Mouse (Mus musculus): Measurements from ENCODE around the gene Hist2h3b. TPM values are rescaled to one million over a fixed set of nuclear protein-coding genes. Genes with fewer than 3 reads are reported as not detected.
"Not testable (repeated sequence)": the region's sequence is repeated elsewhere in the genome, so short reads cannot be mapped to it uniquely, and the experiment has no call there.

Gene Hist2h3b
- polyA plus RNA-seq, 1 experiment from 2014 or later, result 111 TPM

- H3K9ac ChIP-seq, result no peak overlapping the region
- whole genome bisulfite sequencing, result 81% methylated on average over 4 of the region's 4 CpGs
- 0 out of 2 replicates have a peak, but pooled peaks cover 4% of the 10 kb centered on the region for H3K4me1 ChIP-seq
- no peak overlapping the region for H3K4me2 ChIP-seq
- no peaks in the 10 kb centered on the region for H3K9me3 ChIP-seq
- no peaks in the 10 kb centered on the region for H3K27me3 ChIP-seq
- H3K36me3 ChIP-seq (replicated peaks), result no peaks in the 10 kb centered on the region
- H3K4me3 ChIP-seq (replicated peaks), result no peak overlapping the region
- ATAC-seq (ENCODE audit: low FRiP score), result no peak
- no peak overlapping the region for H3K27ac ChIP-seq
These were observed 37.3 kb upstream of the Hist2h3b start for GRCm38 (mm10) chr3:96230910-96231757.

- H3K9ac ChIP-seq, result no peak overlapping the region
- no peak for ATAC-seq (ENCODE audit: low FRiP score)
- WGBS, result 65% methylated on average over 2 of the region's 2 CpGs
These were observed 36.7 kb upstream of the Hist2h3b start for GRCm38 (mm10) chr3:96231758-96232120.

GRCm38 (mm10) chr3:96234914-96235313 is 33.5 kb upstream of the Hist2h3b start:
- Histone ChIP-seq H3K4me3 (replicated peaks) (no peak overlapping the region), H3K9me3 (no peaks in the 10 kb centered on the region), H3K36me3 (replicated peaks) (no peaks in the 10 kb centered on the region), H3K27me3 (no peaks in the 10 kb centered on the region), H3K4me1 (peaks cover 18% of the 10 kb centered on the region), H3K27ac (no peak overlapping the region), H3K9ac (no peak overlapping the region), H3K4me2 (no peak overlapping the region)
- ATAC-seq (ENCODE audit: low FRiP score), result no peak
- 98% methylated on average over 2 of the region's 2 CpGs for WGBS

More at GRCm38 (mm10) chr3:96231758-96232120, 36.7 kb upstream of the Hist2h3b start:
- Histone ChIP-seq H3K4me2 (no peak overlapping the region), H3K4me3 (replicated peaks) (no peak overlapping the region), H3K9me3 (no peaks in the 10 kb centered on the region), H3K27ac (no peak overlapping the region), H3K36me3 (replicated peaks) (no peaks in the 10 kb centered on the region), H3K27me3 (no peaks in the 10 kb centered on the region), H3K4me1 (peaks cover 2% of the 10 kb centered on the region)

GRCm38 (mm10) chr3:96235836-96236235 is 32.6 kb upstream of the Hist2h3b start:
- Histone ChIP-seq H3K9me3 (no peaks in the 10 kb centered on the region), H3K36me3 (replicated peaks) (no peaks in the 10 kb centered on the region), H3K4me1 (peaks cover 21% of the 10 kb centered on the region), H3K9ac (no peak overlapping the region), H3K4me2 (no peak overlapping the region), H3K4me3 (replicated peaks) (no peak overlapping the region), H3K27me3 (no peaks in the 10 kb centered on the region), H3K27ac (peak overlapping the region; percentile 15; the same call in 1 of the 2 replicates)
- WGBS, result 79% methylated on average over 3 of the region's 3 CpGs
- ATAC-seq (ENCODE audit: low FRiP score), result no peak

GRCm38 (mm10) chr3:96236834-96237334 is 31.6 kb upstream of the Hist2h3b start:
- no peaks in the 10 kb centered on the region for H3K9me3 ChIP-seq
- 83% methylated on average over 4 of the region's 4 CpGs for WGBS
- no peaks in the 10 kb centered on the region for H3K27me3 ChIP-seq
- H3K27ac ChIP-seq, result peak overlapping the region; percentile 89
- ATAC-seq (ENCODE audit: low FRiP score), result no peak
- H3K4me3 ChIP-seq (replicated peaks), result peak overlapping the region; percentile 50
- H3K4me1 ChIP-seq, result peaks cover 21% of the 10 kb centered on the region
- peak overlapping the region; percentile 61 for H3K4me2 ChIP-seq
- no peaks in the 10 kb centered on the region for H3K36me3 ChIP-seq (replicated peaks)
- H3K9ac ChIP-seq, result peak overlapping the region; percentile 79; the same call in 1 of the 2 replicates

GRCm38 (mm10) chr3:96237335-96237903 is 31.0 kb upstream of the Hist2h3b start:
- no peaks in the 10 kb centered on the region for H3K27me3 ChIP-seq
- no peaks in the 10 kb centered on the region for H3K9me3 ChIP-seq
- H3K27ac ChIP-seq, result peak overlapping the region; percentile 89
- H3K36me3 ChIP-seq (replicated peaks), result no peaks in the 10 kb centered on the region
- peak overlapping the region; percentile 79 for H3K9ac ChIP-seq
- peaks cover 21% of the 10 kb centered on the region for H3K4me1 ChIP-seq
- peak overlapping the region; percentile 50 for H3K4me3 ChIP-seq (replicated peaks)
- no peak for ATAC-seq (ENCODE audit: low FRiP score)
- WGBS, result 29% methylated on average over 7 of the region's 7 CpGs
- H3K4me2 ChIP-seq, result peak overlapping the region; percentile 61

GRCm38 (mm10) chr3:96237904-96238511 is 30.4 kb upstream of the Hist2h3b start:
- ATAC-seq (ENCODE audit: low FRiP score), result no peak
- under 1% methylated on average over 12 of the region's 12 CpGs for WGBS
- H3K27me3 ChIP-seq, result no peaks in the 10 kb centered on the region
- no peaks in the 10 kb centered on the region for H3K36me3 ChIP-seq (replicated peaks)
- H3K27ac ChIP-seq, result peak overlapping the region; percentile 89
- peak overlapping the region; percentile 79 for H3K9ac ChIP-seq
- H3K9me3 ChIP-seq, result no peaks in the 10 kb centered on the region
- peak overlapping the region; percentile 61 for H3K4me2 ChIP-seq
- peaks cover 21% of the 10 kb centered on the region for H3K4me1 ChIP-seq
- peak overlapping the region; percentile 50 for H3K4me3 ChIP-seq (replicated peaks)

- H3K4me1 ChIP-seq, result peaks cover 26% of the 10 kb centered on the region
- H3K4me3 ChIP-seq (replicated peaks), result peak within 1 kb of the TSS; percentile 50
- not testable (repeated sequence) for H3K27me3 ChIP-seq; H3K9me3 ChIP-seq; H3K36me3 ChIP-seq (replicated peaks)
- peak within 1 kb of the TSS; percentile 61 for H3K4me2 ChIP-seq
- peak; percentile 90 for ATAC-seq (ENCODE audit: low FRiP score)
- H3K9ac ChIP-seq, result peak within 1 kb of the TSS; percentile 79
- 0% methylated on average over 21 of the region's 68 CpGs for WGBS
- H3K27ac ChIP-seq, result peak within 1 kb of the TSS; percentile 89
These were observed 29.3 kb upstream of the Hist2h3b start, which contains the start of gene Hist2h3c2 for GRCm38 (mm10) chr3:96238954-96239793. TSS of gene Hist2h3c2 (minus strand) at chr3:96239127.

- not testable (repeated sequence) for H3K9me3 ChIP-seq; H3K36me3 ChIP-seq (replicated peaks); H3K27me3 ChIP-seq
- H3K4me1 ChIP-seq, result peaks cover 32% of the 10 kb centered on the region
- peak within 1 kb of the TSS; percentile 44 for H3K9ac ChIP-seq
- peak; percentile 88 for ATAC-seq (ENCODE audit: low FRiP score)
- WGBS, result 5% methylated on average over 34 of the region's 85 CpGs
- peak within 1 kb of the TSS; percentile 46 for H3K4me2 ChIP-seq
- peak within 1 kb of the TSS; percentile 36 for H3K4me3 ChIP-seq (replicated peaks)
- peak within 1 kb of the TSS; percentile 89 for H3K27ac ChIP-seq
These were observed 28.3 kb upstream of the Hist2h3b start, which contains the start of gene Hist2h2aa2 for GRCm38 (mm10) chr3:96239949-96240798. TSS of gene Hist2h2aa2 (minus strand) at chr3:96240276.

- Histone ChIP-seq H3K4me1 (peaks cover 32% of the 10 kb centered on the region), H3K36me3 (replicated peaks) (no peaks in the 10 kb centered on the region), H3K27ac (peak overlapping the region; percentile 89), H3K27me3 (no peaks in the 10 kb centered on the region), H3K4me3 (replicated peaks) (no peak overlapping the region; the same call in 1 of the 2 replicates), H3K4me2 (peak overlapping the region; percentile 42), H3K9ac (peak overlapping the region; percentile 44), H3K9me3 (no peaks in the 10 kb centered on the region)
- 73% methylated on average over 9 of the region's 9 CpGs for WGBS
- no peak for ATAC-seq (ENCODE audit: low FRiP score)
These were observed 27.7 kb upstream of the Hist2h3b start for GRCm38 (mm10) chr3:96240799-96241197.
